Mouse (Mus musculus) forebrain, embryonic 15.5 days (tissue): ENCODE results near the gene Ctdspl2. TPM values are rescaled to one million over a fixed set of nuclear protein-coding genes. Genes with fewer than 3 reads are reported as not detected.
"Not testable (repeated sequence)": the region's sequence is repeated elsewhere in the genome, so short reads cannot be mapped to it uniquely, and the experiment has no call there.

Experiments used
- ATAC-seq: fragments of 200-750 bp; cut with Nextera tagmentation; replicated peaks from 2 replicates; pipeline ENCODE4 v1.8.0; 2017; ENCODE audit warnings: mild to moderate bottlenecking, moderate TSS enrichment, moderate library complexity
- H3K27ac ChIP-seq: fragments of 300-500 bp; sonication (generic); replicated peaks from 2 replicates; pipeline ENCODE4 v1.5.1; 2015; ENCODE audit warnings: mild to moderate bottlenecking, inconsistent platforms
- H3K27me3 ChIP-seq: fragments of 300-500 bp; sonication (generic); 2 replicates; pipeline ENCODE4 v1.6.1; 2015; ENCODE audit warnings: inconsistent platforms
- H3K36me3 ChIP-seq: fragments of 300-500 bp; sonication (generic); 2 replicates; pipeline ENCODE4 v1.6.1; 2015; ENCODE audit warnings: mild to moderate bottlenecking, inconsistent platforms
- H3K4me1 ChIP-seq: fragments of 300-500 bp; sonication (generic); 2 replicates; pipeline ENCODE4 v1.6.1; 2015; ENCODE audit warnings: inconsistent platforms
- H3K4me2 ChIP-seq: fragments of 300-500 bp; sonication (generic); replicated peaks from 2 replicates; pipeline ENCODE4 v1.6.1; 2015; ENCODE audit warnings: mild to moderate bottlenecking, inconsistent platforms
- H3K4me3 ChIP-seq: fragments of 300-500 bp; sonication (generic); 2 replicates; pipeline ENCODE4 v1.5.1; 2015; ENCODE audit warnings: mild to moderate bottlenecking, inconsistent platforms
- H3K9ac ChIP-seq: fragments of 300-500 bp; sonication (generic); replicated peaks from 2 replicates; pipeline ENCODE4 v1.6.1; 2015; ENCODE audit warnings: mild to moderate bottlenecking, inconsistent platforms
- H3K9me3 ChIP-seq: fragments of 300-500 bp; sonication (generic); 2 replicates; pipeline ENCODE4 v1.6.1; 2016; ENCODE audit warnings: inconsistent platforms
- whole genome bisulfite sequencing: fragments of 180-500 bp; shearing (Covaris S2); methylation state at CpG from one replicate; pipeline ENCODE4 v1.1.7; 2015; ENCODE audit warnings: mixed read lengths; 5-methylcytosine and 5-hydroxymethylcytosine counted together
- polyA plus RNA-seq: library from polyadenylated mRNA; unstranded; fragments of >200 nt; fragmentation: Nextera tagmentation; extraction: Ambion mirVana; gene quantifications from 2 replicates; pipeline ENCODE4 v1.2.1, GENCODE M21; 2015

Gene Ctdspl2
- 50.1 and 50.2 TPM in 2 replicates for polyA plus RNA-seq

- peak; percentile 96 for ATAC-seq
- WGBS: under 1% methylated on average over 48 of the region's 48 CpGs
- peak within 1 kb of the TSS; percentile 94 for H3K4me3 ChIP-seq
- H3K36me3 ChIP-seq: peaks cover 3% of the 10 kb centered on the region; the same call in 1 of the 2 replicates
- peaks cover 25% of the 10 kb centered on the region for H3K4me1 ChIP-seq
- peak within 1 kb of the TSS; percentile 59 for H3K4me2 ChIP-seq
- H3K9ac ChIP-seq: peak within 1 kb of the TSS; percentile 92
- H3K9me3 ChIP-seq: no peaks in the 10 kb centered on the region
- H3K27me3 ChIP-seq: no peaks in the 10 kb centered on the region
- H3K27ac ChIP-seq: peak within 1 kb of the TSS; percentile 91
Measured at GRCm38 (mm10) chr2:121955765-121956223, at the start of gene Ctdspl2, which contains the start of gene Mageb3. Gene Ctdspl2, plus strand, starts transcription at chr2:121956001. Gene Mageb3, minus strand, starts transcription at chr2:121956092.

DNA sequence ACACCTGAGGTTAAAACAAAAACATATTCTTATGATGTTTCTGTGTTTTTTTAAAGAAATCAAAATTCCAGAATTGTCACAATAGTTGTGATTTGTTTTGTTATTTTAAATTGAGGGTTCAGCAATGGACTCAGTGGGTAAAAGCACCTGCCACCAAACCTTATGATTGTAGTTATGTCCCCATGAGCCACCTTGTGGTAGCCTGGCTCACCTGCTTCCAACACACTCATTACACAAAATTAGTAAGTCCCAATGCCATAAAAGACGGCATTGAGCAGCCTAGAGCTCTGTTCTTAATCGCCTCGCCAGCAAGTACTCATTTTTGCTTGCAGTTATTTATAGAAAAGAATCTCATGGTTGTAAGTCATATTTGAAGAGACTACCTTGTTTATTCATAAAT is 45.8 kb upstream of the Ctdspl2 start:
- Histone ChIP-seq H3K36me3 (peaks cover 52% of the 10 kb centered on the region), H3K9me3 (no peaks in the 10 kb centered on the region), H3K4me2 (no peak overlapping the region), H3K27me3 (no peaks in the 10 kb centered on the region), H3K27ac (no peak overlapping the region), H3K9ac (no peak overlapping the region), H3K4me3 (no peak overlapping the region), H3K4me1 (no peaks in the 10 kb centered on the region)
- ATAC-seq: no peak
- 85% methylated on average over 3 of the region's 3 CpGs for WGBS

DNA sequence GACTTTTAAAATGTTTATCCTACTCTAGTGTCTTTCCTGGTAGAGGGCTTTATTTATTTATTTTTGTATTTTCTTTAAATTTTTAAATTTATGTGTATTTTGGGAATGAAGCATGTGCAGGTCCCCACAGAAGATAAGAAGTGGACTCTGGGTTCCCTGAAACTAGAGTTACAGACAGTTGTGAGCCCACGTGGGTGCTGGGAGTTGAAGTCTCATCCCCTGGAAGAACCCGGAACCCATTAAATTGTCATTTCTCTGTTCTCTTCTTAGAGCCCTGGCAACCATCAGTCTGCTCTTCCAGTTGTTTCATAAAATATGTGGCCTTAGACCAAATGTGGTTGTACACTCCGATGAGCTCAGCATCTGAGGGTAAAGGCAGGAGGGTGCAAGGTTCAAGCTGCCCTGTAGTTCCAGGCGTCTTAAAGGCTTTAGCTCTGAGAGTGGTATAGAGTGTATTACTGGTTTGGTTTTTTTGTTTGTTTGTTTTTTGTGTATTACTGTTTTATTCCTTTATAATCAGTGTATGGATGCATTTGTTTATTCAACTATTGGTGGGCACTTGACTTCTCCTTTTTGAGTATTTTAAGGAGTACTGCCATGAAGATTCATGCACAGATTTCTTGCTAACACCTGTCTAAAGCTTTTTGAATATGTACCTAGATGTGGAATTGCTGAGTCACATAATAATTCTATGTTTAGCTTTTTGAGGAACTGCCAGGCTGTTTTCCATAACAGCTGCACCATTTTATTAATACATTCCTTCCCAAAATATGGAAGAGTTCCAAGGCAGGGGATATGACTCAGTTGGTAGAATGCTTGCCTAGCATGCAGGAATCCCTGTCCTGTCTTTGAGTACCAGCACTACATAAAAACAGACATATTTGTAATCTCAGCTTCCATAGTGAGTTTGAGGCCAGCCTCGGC is 39.5 kb upstream of the Ctdspl2 start:
- ATAC-seq: no peak
- H3K4me2 ChIP-seq: no peak overlapping the region
- 91% methylated on average over 5 of the region's 5 CpGs for WGBS
- no peak overlapping the region for H3K4me3 ChIP-seq
- peaks cover 28% of the 10 kb centered on the region for H3K36me3 ChIP-seq
- H3K9me3 ChIP-seq: no peaks in the 10 kb centered on the region
- H3K27me3 ChIP-seq: no peaks in the 10 kb centered on the region
- H3K27ac ChIP-seq: no peak overlapping the region
- H3K4me1 ChIP-seq: no peaks in the 10 kb centered on the region
- H3K9ac ChIP-seq: no peak overlapping the region

GRCm38 (mm10) chr2:121937624-121938023 is 18.2 kb upstream of the Ctdspl2 start:
- not testable (repeated sequence) for ATAC-seq, H3K4me3 ChIP-seq, H3K27ac ChIP-seq, H3K27me3 ChIP-seq, H3K4me2 ChIP-seq, H3K9me3 ChIP-seq, H3K4me1 ChIP-seq, H3K9ac ChIP-seq
- 80% methylated on average over 2 of the region's 2 CpGs for WGBS
- peaks cover 25% of the 10 kb centered on the region; the same call in 1 of the 2 replicates for H3K36me3 ChIP-seq

DNA sequence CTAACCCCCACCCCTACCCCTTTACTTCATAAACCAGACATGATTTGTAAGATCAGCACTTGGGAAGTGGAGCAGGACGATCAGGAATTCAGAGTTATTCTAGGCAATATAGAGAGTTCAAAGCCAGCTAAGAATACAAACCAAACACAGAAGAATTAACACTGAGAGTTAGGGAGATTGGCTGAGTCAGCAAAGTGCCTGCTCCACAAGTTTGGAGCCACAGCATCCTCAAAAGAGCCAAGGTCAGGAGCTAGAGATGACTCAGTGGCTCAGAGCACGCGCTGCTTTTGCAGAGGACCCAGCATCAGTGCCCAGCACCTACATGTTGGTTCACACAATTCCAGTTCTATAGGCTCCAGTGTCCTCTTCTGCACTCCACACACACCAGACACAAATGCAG is 12.4 kb upstream of the Ctdspl2 start:
- ATAC-seq: no peak
- no peak overlapping the region for H3K4me2 ChIP-seq
- H3K4me1 ChIP-seq: no peaks in the 10 kb centered on the region
- H3K4me3 ChIP-seq: no peak overlapping the region
- no peaks in the 10 kb centered on the region for H3K36me3 ChIP-seq
- H3K27me3 ChIP-seq: no peaks in the 10 kb centered on the region
- H3K9me3 ChIP-seq: no peaks in the 10 kb centered on the region
- WGBS: 79% methylated on average over 3 of the region's 3 CpGs
- H3K9ac ChIP-seq: no peak overlapping the region
- no peak overlapping the region for H3K27ac ChIP-seq

- 25% methylated on average over 10 of the region's 10 CpGs for WGBS
- no peak for ATAC-seq
- H3K36me3 ChIP-seq: no peaks in the 10 kb centered on the region
Measured at GRCm38 (mm10) chr2:121954971-121955656, 687 bp upstream of the Ctdspl2 start.

DNA sequence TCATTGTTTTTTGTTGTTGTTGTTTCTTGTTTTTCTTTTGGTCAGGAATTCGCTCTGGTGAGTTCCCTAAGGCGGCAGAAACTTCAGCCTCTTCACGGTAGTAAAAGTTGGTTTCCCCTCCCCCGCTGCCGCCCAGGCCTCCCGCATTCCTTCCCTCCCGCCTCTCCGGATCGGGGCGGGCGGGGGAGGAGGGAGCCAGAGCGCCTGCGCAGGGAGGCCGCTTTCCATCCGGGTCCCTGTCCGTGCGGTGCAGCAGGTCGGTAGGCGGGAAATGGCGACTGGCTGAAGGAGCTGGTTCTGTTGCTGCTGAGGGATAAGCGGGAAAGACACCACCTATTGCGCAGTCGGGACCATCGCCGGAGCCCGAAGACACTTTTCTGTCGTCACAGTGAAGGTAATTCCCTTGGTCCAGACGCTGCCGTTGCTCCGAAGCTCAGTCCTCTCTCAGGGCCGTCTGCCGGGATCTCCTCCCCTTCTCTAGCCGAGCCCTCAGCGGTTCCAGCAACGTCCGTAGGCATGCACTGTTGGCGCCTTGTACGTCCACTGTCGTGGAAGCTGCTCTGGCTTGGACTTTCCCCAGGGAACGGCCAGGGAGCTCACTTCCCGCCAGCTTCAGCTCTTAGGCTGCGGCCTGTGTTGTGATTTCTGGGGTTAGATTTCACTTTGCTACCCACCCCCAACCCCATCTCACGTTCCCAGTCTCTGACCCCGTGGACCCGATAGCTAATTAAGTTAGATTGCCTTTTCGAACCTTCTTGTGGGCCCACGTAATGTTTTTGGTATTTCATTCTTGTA is 620 bp downstream of the Ctdspl2 start:
- 0% methylated on average over 44 of the region's 47 CpGs for WGBS

More at GRCm38 (mm10) chr2:121954971-121955656, 687 bp upstream of the Ctdspl2 start:
- peaks cover 25% of the 10 kb centered on the region for H3K4me1 ChIP-seq
- H3K27ac ChIP-seq: peak overlapping the region; percentile 91
- H3K9me3 ChIP-seq: no peaks in the 10 kb centered on the region
- H3K27me3 ChIP-seq: no peaks in the 10 kb centered on the region
- peak overlapping the region; percentile 92 for H3K9ac ChIP-seq
- peak overlapping the region; percentile 94 for H3K4me3 ChIP-seq
- H3K4me2 ChIP-seq: peak overlapping the region; percentile 59

GRCm38 (mm10) chr2:121957216-121957792 is 1.5 kb downstream of the Ctdspl2 start:
- Histone ChIP-seq H3K4me3 (peak overlapping the region; percentile 94), H3K4me2 (peak overlapping the region; percentile 59), H3K27ac (no peak overlapping the region), H3K27me3 (no peaks in the 10 kb centered on the region), H3K4me1 (peaks cover 25% of the 10 kb centered on the region), H3K9me3 (no peaks in the 10 kb centered on the region), H3K9ac (peak overlapping the region; percentile 92), H3K36me3 (peaks cover 10% of the 10 kb centered on the region; the same call in 1 of the 2 replicates)
- 10% methylated on average over 8 of the region's 8 CpGs for WGBS
- no peak for ATAC-seq

More for the DNA sequence above, 620 bp downstream of the Ctdspl2 start:
- Histone ChIP-seq H3K27me3 (no peaks in the 10 kb centered on the region), H3K9ac (peak overlapping the region; percentile 92), H3K4me3 (peak overlapping the region; percentile 94), H3K4me1 (peaks cover 25% of the 10 kb centered on the region), H3K9me3 (no peaks in the 10 kb centered on the region), H3K27ac (peak overlapping the region; percentile 91), H3K36me3 (peaks cover 6% of the 10 kb centered on the region; the same call in 1 of the 2 replicates), H3K4me2 (peak overlapping the region; percentile 59)
- peak; percentile 95 for ATAC-seq

GRCm38 (mm10) chr2:121995738-121996137 is 39.9 kb downstream of the Ctdspl2 start:
- peaks cover 27% of the 10 kb centered on the region for H3K36me3 ChIP-seq
- H3K9me3 ChIP-seq: no peaks in the 10 kb centered on the region
- WGBS: 93% methylated on average over 1 of the region's 1 CpGs
- H3K9ac ChIP-seq: no peak overlapping the region
- H3K4me3 ChIP-seq: no peak overlapping the region
- no peak overlapping the region for H3K4me2 ChIP-seq
- no peaks in the 10 kb centered on the region for H3K27me3 ChIP-seq
- ATAC-seq: no peak
- H3K27ac ChIP-seq: no peak overlapping the region
- H3K4me1 ChIP-seq: no peaks in the 10 kb centered on the region

GRCm38 (mm10) chr2:122008832-122009231 is 53.0 kb downstream of the Ctdspl2 start:
- Histone ChIP-seq H3K9me3 (no peaks in the 10 kb centered on the region), H3K27ac (no peak overlapping the region), H3K36me3 (peaks cover 28% of the 10 kb centered on the region), H3K4me3 (no peak overlapping the region), H3K27me3 (no peaks in the 10 kb centered on the region), H3K4me2 (no peak overlapping the region), H3K4me1 (no peaks in the 10 kb centered on the region), H3K9ac (no peak overlapping the region)
- WGBS: 91% methylated on average over 3 of the region's 3 CpGs
- no peak for ATAC-seq

GRCm38 (mm10) chr2:122011441-122011840 is 55.6 kb downstream of the Ctdspl2 start:
- 93% methylated on average over 7 of the region's 7 CpGs for WGBS
- Histone ChIP-seq H3K27me3 (no peaks in the 10 kb centered on the region), H3K36me3 (peaks cover 29% of the 10 kb centered on the region), H3K4me1 (no peaks in the 10 kb centered on the region), H3K4me2 (no peak overlapping the region), H3K9me3 (no peaks in the 10 kb centered on the region), H3K9ac (no peak overlapping the region), H3K4me3 (no peak overlapping the region), H3K27ac (no peak overlapping the region)
- ATAC-seq: no peak
